Mouse (Mus musculus) brain, adult 2 months (tissue): ENCODE data around the gene Gm21972.

Experiments
- DNase-seq: peaks from one replicate; pipeline ENCODE4 v3.0.0; 2011; ENCODE audit warnings: low read depth, low spot score

Gene Gm21972

DNA sequence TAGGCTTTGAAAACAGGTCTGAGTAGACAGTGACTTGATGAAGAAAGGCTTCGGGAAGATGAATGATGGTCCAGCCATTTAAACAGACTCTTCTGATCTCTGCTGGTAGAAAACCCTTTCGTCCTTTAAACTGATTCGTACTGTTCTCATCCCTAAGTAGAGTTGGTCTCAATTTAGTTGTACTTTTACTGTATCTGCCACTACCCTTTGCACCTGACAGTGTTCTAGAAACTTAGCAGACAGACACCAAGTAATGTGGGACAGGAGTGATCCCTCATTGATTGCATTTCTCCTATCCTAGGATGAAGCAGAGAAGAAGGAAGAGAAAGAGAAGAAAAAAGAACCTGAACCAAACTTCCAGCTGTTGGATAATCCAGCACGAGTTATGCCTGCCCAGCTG is at the start of gene Gm21972:
Gm21972 (plus strand) TSS at position 301 of the 400 bp plus-strand sequence.
- no peak for DNase-seq

GRCm38 (mm10) chr1:86094413-86094812 is 39.0 kb upstream of the Gm21972 start:
- DNase-seq, result peak; percentile 22

DNA sequence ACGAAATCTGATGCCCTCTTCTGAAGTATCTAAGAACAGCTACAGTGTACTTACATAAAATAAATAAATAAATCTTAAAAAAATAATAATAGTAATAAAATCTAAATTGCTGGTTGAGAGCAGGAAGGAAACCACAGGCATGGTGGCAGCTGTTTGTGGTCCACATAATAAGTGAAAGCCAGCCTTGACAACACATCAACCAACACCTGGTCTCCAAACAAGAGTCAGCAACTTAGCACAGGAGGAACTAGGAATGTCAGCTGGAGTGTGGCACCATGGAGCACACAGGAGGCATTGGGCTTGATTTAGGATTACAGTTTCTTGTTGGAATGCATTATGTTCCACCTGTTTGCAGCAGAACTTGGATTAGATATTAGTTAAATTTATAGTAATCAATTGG is 28.4 kb upstream of the Gm21972 start:
- no peak for DNase-seq

DNA sequence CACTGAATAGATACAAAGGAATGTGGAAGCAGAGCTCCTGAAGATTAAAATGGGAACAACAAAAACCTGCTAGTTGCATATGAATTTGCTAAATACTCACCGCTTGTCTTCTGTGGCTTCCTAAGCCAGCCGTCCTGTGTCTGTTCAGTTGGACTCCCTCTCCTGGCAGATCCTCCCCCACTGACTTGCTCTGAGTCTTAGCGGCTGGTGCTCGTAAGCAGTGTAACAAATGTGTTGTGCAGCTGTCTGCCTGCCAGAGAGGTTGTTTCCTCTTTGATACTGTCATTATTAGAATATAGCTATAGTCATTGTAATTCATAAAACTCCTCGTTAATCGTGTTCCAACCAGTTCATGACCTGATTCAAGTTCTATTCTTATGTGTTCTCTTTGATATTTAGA is 21.7 kb upstream of the Gm21972 start, which contains the start of gene Htr2b:
Htr2b (minus strand) TSS at position 192 of the 400 bp plus-strand sequence.
- DNase-seq, result peak; percentile 72

DNA sequence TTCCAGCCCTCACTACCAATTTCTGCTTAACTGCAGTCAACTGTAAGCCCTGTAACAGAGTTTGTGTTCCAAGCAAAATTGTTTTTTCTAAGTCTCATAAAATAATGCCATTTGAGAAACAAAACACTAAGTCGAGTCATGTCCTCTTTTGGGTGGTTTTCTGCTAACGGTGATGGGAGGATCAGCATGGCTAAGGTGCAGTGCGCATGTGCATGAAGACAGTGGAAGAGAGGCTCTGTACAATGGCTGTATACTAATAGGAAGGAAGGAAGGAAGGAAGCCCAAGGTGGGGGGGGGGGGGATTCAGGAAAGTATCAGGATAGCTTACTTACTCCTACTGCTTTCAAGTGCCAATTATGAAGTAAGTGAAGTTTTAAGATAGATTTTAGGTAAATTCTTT is 19.3 kb upstream of the Gm21972 start:
- DNase-seq, result no peak

DNA sequence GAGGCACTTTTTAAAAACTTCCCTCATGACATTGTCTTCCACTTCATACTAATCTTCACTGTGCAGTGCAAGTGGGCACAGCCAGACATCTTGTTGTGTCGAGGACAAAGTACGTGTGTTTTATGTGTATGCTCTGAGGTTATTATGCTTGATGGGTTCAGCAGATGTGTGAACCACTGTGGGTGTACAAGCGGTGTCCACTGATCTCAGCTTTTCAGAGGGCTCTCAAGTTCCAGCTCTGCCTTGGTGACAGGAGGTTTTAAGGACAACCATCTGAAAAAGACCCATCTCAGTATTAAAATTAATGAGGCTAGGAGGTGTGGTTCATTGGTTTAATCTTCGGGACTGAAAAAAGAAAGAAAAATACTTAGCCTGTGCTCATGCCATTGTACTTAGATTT is 13.9 kb upstream of the Gm21972 start:
- no peak for DNase-seq

DNA sequence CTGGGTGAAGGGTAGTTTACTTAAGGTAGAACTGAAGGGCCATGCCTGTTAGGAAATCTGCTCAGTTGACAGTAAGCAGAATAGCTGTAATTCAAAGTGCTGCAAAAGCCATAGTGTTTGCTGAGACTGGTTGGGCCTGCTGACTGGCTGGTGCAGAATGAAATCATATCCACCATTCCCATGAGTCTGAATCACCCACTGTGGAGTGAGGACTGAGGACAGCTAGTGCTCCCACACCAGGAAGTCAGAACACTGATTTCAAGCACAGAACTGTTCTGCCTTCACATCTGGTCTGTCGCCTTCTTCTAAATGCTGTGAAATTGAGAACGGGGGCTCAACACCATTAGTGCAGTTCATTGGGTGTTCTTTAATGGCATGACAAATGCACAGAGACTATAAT is 7.4 kb upstream of the Gm21972 start:
- peak; percentile 55 for DNase-seq

GRCm38 (mm10) chr1:86135315-86135714 is 1.9 kb downstream of the Gm21972 start:
- no peak for DNase-seq

DNA sequence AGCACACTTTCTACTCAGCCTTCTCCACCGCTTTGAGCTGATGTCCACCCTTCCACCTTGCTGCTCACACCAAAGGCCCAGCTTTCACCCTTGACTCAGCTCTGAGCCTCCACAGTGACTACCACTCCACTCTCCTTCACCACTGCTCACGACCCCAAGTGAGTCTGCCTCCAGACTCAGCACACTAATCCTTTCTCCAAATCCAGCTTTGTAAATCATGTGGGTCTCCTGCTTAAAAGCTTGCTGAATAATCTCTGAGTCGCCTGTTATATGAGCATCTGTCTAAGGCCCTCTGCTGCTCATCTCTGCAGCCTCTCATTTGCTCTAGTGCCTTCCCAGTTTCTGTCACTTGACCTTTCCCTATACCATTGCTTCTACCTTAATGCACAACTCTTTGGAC is 7.6 kb downstream of the Gm21972 start:
- DNase-seq, result no peak

DNA sequence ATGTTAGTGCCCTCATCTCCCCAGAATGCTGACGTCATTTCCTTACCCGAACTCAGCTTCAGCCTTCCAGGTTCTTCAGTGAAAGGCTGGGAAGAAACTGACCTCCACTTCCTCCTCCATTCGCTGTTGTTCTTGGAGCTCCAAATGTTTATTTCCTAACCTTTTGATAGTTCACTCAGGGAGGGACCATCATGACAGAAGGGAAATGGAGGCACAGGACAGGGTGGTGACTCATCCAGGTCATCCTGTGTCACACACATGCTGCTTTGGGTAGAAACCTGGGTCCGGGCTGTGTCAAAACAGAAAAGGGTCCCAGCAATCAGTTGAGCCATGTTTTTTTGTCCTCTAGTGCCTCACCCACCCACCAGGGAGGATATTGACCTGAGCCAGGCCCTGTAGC is 9.7 kb downstream of the Gm21972 start:
- DNase-seq, result no peak

DNA sequence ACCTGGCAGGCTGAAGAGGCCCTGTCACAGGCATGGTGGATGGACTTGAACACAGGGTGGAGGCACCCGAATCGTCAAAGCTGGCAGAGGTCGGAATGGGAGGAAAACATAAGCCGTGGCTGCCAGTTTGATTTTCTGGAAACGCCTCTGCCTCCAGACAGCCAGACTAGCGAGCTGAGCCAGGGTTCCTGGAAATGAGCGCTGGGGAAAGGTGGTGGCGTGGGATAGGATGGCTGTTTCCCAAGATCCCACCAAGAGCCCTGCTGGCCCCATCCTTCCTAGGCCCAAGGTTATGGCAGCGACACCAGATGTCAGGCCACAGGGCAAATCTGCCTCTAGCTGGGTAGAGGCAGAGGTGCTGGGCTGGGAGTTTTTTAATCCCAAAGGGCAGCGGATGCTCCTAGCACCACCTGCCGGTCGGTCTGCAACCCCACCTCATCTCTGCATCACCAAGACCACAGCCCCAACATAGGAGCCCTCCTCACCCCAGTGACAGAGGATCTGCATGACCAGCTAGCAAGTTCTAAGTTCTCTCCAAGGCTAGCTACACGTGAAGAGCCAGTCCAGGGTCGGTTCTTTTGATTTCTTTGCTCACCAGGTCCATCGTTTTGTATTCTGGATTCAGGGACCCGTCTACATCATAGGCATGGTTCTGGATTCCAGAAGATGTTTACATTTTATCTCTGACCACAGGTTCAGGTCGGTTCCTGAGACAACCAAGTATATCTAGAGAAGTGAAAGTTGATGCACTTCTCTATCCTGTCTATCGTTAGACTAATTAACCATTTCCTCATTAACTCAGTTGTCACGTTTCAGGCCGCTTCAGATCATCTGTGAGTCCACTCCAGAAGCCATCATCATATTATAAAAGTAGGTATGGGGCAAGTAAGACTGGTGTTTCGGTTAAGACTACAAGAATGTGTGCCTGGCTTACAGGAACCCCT is 10.8 kb downstream of the Gm21972 start:
- no peak for DNase-seq

GRCm38 (mm10) chr1:86146293-86146692 is 12.9 kb downstream of the Gm21972 start:
- DNase-seq, result no peak

DNA sequence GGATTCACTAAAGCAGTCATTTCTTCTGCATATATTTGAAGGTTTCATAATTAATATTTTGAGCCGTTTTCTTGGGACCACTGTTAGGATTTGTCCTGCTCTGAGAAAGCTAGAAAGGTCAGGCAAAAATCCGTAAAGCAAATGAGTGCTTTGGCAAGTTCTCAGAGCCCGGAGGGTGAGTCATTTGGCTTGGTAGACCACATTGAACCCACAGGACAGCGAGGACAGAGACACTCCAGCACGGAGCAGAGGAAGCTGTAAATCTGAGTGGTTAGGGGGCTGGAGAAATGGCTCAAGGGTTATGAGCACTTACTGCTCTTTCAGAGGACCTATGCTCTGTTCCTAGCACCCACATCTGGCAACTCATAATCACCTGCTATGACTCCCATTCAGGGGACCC is 14.1 kb downstream of the Gm21972 start:
- no peak for DNase-seq

DNA sequence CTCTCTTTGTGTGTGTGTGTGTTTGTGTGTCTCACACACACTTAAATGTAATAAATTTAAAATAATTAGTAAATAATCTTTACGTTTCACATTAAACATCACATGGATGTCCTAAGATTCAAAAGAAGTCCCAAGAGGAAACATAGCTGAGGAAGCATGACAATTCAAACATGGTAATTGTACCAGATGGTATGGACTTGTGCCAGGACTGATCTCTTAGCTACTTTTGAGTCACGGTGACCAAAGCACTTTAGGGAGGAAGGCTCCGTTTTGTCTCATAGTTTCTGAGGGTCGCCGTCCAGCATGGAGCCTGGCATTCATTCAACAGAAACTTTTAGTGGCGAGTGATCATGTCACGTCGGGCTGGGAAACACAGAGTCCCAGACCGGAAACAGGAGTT is 14.7 kb downstream of the Gm21972 start:
- peak; percentile 36 for DNase-seq

DNA sequence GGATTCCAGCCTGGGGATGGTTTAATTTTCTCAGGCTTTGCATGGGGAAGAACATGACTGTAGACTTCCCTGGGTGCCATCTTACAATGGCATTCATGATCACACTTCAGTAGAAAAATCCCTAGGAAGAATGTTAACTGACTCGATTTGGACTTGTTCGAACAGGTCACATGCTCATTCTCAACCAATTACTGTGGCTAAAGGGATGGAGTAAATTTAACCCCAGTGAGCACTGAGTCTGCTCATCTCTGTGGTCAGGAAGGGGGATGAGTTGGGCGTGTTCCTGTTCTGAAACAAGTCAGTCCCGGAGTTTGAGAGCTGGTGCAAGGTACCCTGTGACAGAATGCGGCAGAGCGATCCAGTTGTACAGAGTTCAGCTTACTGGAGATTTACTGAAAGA is 17.5 kb downstream of the Gm21972 start:
- DNase-seq, result no peak

GRCm38 (mm10) chr1:86151376-86151775 is 17.9 kb downstream of the Gm21972 start:
- no peak for DNase-seq

GRCm38 (mm10) chr1:86152618-86153017 is 19.2 kb downstream of the Gm21972 start:
- no peak for DNase-seq

GRCm38 (mm10) chr1:86154133-86154823 is 20.8 kb downstream of the Gm21972 start, which contains the start of gene Armc9:
TSS of gene Armc9 (plus strand) at chr1:86154780.
- DNase-seq, result peak; percentile 99

- DNase-seq, result no peak
Observed at GRCm38 (mm10) chr1:86154824-86155164, 21.4 kb downstream of the Gm21972 start.

DNA sequence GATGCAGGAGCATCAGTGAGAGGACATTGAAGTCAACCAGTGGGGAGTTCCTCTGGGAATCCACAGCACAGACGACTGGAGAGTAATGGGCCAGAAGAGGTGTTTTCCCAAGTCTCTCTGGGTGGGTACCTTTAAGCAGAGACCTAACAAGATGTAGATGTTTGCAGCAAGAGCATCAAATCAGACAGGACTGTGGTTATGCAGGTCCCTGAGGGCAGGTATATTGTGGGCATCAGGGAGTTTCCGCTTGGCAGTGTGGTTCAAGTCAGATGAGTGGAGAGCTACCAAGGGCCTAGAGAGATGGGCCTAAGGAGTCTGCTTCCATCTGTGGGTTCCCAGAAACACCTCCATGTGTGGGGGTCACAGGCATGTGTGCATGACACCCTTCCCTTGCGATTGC is 22.6 kb downstream of the Gm21972 start:
- DNase-seq, result no peak

DNA sequence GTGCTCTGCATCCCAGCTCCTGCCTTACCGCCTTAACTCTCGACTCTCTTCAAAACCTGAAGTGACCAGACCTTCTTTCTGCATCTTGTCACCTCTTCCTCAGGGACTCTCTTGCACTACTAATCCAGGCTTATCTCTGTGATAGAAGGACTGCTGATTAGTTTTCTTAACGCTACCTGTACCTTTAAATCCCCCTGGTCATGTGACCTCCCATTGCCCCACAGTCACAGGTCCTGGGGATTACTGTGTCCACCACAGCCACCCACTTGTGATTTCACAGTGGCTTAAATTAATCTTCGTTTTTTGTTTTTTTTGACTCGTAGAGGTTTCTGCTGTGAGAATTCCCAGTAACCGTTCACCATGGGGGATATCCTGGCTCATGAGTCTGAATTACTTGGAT is 23.2 kb downstream of the Gm21972 start:
- DNase-seq, result no peak

DNA sequence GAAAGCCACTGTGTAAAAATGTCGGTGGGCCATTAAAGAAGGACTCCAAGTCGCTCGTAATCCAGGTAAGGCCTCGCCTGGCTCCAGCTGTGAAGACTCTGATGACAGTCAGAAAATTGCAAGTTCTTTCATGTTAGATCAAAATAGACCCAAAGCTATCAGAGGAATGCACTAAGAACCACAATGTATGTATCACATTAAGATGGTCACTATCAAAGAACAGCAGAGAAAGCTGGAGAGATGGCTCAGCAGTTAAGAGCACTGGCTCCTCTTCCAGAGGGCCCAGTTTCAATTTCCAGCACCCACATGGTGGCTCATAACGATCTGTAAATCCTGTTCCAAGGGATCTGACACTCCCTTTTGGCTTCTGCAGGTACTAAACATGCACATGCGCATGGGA is 26.6 kb downstream of the Gm21972 start:
- DNase-seq, result no peak

DNA sequence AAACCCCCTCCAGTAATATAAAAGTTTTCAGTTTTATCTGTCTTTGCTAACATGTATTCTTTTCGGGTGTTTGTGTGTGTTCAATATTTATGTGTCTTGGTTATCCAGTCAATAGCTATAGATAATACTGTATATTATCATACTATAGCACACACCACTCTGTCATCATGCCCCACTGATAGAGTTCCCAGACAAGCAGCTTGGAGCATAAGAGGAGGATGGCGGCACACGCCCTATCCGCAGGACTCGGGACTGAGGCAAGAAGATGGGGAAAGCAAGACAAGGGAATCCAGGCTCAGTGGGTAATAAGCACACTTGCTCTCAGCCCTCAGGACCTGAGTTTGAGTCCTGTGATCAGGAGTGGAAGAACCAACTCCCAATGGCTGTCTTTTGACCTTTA is 27.0 kb downstream of the Gm21972 start:
- no peak for DNase-seq
